In genomic region chr6:3201507-3201906, GRCm38 (mm10) we compare ENCODE assay signal across 7 mouse cellular contexts.
DNase-seq lines count a peak whose midpoint lies in the region; ATAC-seq lines count a peak whose summit lies in the region.
"Not testable (repeated sequence)": the region's sequence is repeated elsewhere in the genome, so short reads cannot be mapped to it uniquely, and the experiment has no call there.

No protein-coding gene starts in this region.

- WGBS in forebrain, embryonic 11.5 days, result 50% methylated on average over 12 of the region's 12 CpGs
- WGBS in hindbrain, embryonic 11.5 days, result 45% methylated on average over 12 of the region's 12 CpGs
- 51% methylated on average over 12 of the region's 12 CpGs for WGBS in limb, embryonic 11.5 days

- H3K4me3 ChIP-seq in forebrain, embryonic 11.5 days (ENCODE audit: low read depth, low read length); hindbrain, embryonic 11.5 days (ENCODE audit: low read depth, low read length); limb, embryonic 11.5 days (ENCODE audit: low read depth, low read length): not testable (repeated sequence)

- ATAC-seq in forebrain, embryonic 11.5 days (replicated peaks; ENCODE audit: low FRiP score); hindbrain, embryonic 11.5 days (ENCODE audit: low FRiP score); limb, embryonic 11.5 days (ENCODE audit: insufficient number of reproducible peaks, low FRiP score, low TSS enrichment, low read depth): not testable (repeated sequence)

- H3K4me2 ChIP-seq in forebrain, embryonic 11.5 days (ENCODE audit: low read depth, low read length, severe bottlenecking); hindbrain, embryonic 11.5 days (replicated peaks; ENCODE audit: low read depth, low read length); limb, embryonic 11.5 days (ENCODE audit: low read depth, severe bottlenecking): not testable (repeated sequence)

- not testable (repeated sequence) for H3K9ac ChIP-seq in forebrain, embryonic 11.5 days (ENCODE audit: low read length); hindbrain, embryonic 11.5 days (ENCODE audit: low read depth, low read length); limb, embryonic 11.5 days (ENCODE audit: low read length)

- H3K36me3 ChIP-seq in forebrain, embryonic 11.5 days (ENCODE audit: control insufficient read depth, insufficient read depth, low read length); hindbrain, embryonic 11.5 days (ENCODE audit: control insufficient read depth, insufficient read depth, low read length); limb, embryonic 11.5 days (ENCODE audit: control insufficient read depth, insufficient read depth, low read length): not testable (repeated sequence)

- peak; percentile 82 for DNase-seq in Muller cell, postnatal 12 days (ENCODE audit: inconsistent ontology term)
- peak; percentile 82 for DNase-seq in adipocyte (ENCODE audit: low spot score)
- peak; percentile 52 for DNase-seq in forebrain, embryonic 11.5 days (ENCODE audit: low spot score)
- peak; percentile 56 for DNase-seq in hindbrain, embryonic 11.5 days (ENCODE audit: low spot score)
- peak; percentile 64 for DNase-seq in limb, embryonic 11.5 days (ENCODE audit: low spot score)
- DNase-seq in neural tube, embryonic 10.5 days (ENCODE audit: extremely low spot score, low spot score), result peak; percentile 88
- peak; percentile 92 for DNase-seq in yolk sac, embryonic 10.5 days (ENCODE audit: low spot score)

- H3K27ac ChIP-seq in forebrain, embryonic 11.5 days (ENCODE audit: low read depth, low read length); hindbrain, embryonic 11.5 days (ENCODE audit: low read depth, low read length); limb, embryonic 11.5 days (replicated peaks; ENCODE audit: low read depth, low read length): not testable (repeated sequence)

- not testable (repeated sequence) for H3K27me3 ChIP-seq in forebrain, embryonic 11.5 days (ENCODE audit: control insufficient read depth, insufficient read depth, low read length); hindbrain, embryonic 11.5 days (ENCODE audit: control insufficient read depth, insufficient read depth, low read length); limb, embryonic 11.5 days (ENCODE audit: control insufficient read depth, insufficient read depth, low read length)

- H3K4me1 ChIP-seq in forebrain, embryonic 11.5 days (replicated peaks; ENCODE audit: control insufficient read depth, insufficient read depth, low read length); hindbrain, embryonic 11.5 days (replicated peaks; ENCODE audit: control insufficient read depth, insufficient read depth, low read length); limb, embryonic 11.5 days (ENCODE audit: control insufficient read depth, insufficient read depth, low read length): not testable (repeated sequence)

- H3K9me3 ChIP-seq in forebrain, embryonic 11.5 days (ENCODE audit: control insufficient read depth, low read length); hindbrain, embryonic 11.5 days (ENCODE audit: control insufficient read depth, low read length); limb, embryonic 11.5 days (ENCODE audit: control insufficient read depth, low read length): not testable (repeated sequence)
